Mouse (Mus musculus): ENCODE measurements around the gene Stk39. TPM values are rescaled to one million over a fixed set of nuclear protein-coding genes. Genes with fewer than 3 reads are reported as not detected.

The Stk39 gene
- total and polyA plus RNA-seq, 2 experiments = 0.54 to 1.7 TPM

DNA sequence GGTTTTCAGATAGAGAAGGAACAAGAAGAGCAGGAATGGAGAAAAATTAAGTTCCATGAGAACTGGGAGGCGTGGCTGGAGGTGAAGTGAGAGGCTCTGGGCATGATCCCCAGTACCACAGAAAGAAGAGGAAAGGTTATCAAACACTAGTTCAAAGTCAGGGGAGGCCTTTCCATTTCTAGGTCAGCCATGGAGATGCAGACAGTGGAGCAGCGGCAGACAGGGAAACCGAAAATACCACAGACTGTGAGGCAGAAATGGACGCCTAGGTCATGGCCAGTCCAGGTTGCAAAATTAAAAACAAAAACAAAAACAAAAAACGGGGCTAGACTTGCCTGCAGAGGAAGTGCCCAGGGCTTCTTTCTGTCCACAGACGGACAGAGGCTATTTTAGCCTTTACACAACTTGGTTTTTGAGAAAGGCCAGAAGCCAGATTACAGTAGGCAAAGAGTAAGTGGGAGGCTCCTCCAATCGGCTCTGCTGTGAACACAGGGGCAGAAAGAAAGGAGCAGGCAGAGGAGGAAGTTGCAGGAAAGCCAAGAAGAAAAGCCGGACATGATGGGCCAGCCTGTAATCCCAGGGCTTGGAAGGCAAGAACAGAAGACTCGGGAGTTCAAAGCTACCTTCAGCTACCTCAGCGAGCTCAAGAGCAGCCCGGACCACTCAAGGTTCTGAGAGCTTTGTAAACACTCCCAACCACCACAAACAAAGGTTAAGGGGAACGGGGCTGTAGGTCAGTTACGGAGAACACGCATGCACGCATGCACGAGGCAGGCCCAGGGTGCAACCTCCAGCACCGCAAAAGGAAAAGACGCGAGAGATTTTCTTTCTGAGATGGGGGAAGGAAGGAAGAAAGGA, 6.6 kb downstream of the Stk39 start:
- TF ChIP-seq POLR2A (IDR thresholded peaks at IDR 0.05; ENCODE audit: extremely low read depth, insufficient read depth, low read length) (no peak), CTCF (IDR thresholded peaks at IDR 0.05; ENCODE audit: low read depth, low read length) (no peak)
- Histone ChIP-seq H3K79me2 (ENCODE audit: control insufficient read depth, insufficient read depth, low read length) (no peaks in the 10 kb centered on the region), H3K4me1 (ENCODE audit: control insufficient read depth, insufficient read depth, low read length) (0 out of 2 replicates have a peak, but pooled peaks cover 3% of the 10 kb centered on the region), H3K9ac (ENCODE audit: low read depth, low read length) (no peak overlapping the region), H3K36me3 (ENCODE audit: control insufficient read depth, insufficient read depth, low read length) (no peaks in the 10 kb centered on the region), H3K27ac (replicated peaks; ENCODE audit: insufficient read depth, low read depth, low read length) (no peak overlapping the region), H3K4me3 (ENCODE audit: insufficient read depth, low read depth, low read length) (no peak overlapping the region; the same call in 1 of the 2 replicates), H3K27me3 (ENCODE audit: control insufficient read depth, insufficient read depth, low read length) (no peaks in the 10 kb centered on the region)
- peak; percentile 18 for DNase-seq (ENCODE audit: extremely low read depth, low read depth, low spot score)
- 51% methylated on average over 19 of the region's 19 CpGs for WGBS

DNA sequence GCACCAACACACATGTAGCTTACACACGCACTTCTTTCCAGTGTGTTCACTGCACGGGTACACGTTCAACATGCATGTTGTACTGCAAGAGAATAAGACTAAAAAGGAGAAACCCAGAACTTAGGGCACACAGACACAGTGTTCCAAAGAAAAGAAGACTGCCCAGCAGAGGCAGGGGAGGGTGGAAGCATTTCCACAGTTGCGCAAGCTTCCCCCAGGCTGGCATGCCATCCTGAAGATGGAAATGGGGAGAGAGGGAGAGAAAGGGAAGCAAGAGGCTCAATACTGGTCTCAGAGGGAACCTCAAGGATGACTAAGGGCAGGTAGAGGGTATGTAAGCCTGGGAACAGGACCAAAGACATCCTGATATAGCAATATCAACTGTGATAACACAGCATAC, 7.6 kb downstream of the Stk39 start:
- no peak overlapping the region for H3K4me3 ChIP-seq (ENCODE audit: insufficient read depth, low read depth, low read length)
- 0 out of 2 replicates have a peak, but pooled peaks cover 3% of the 10 kb centered on the region for H3K4me1 ChIP-seq (ENCODE audit: control insufficient read depth, insufficient read depth, low read length)
- 94% methylated on average over 4 of the region's 4 CpGs for whole genome bisulfite sequencing
- H3K27me3 ChIP-seq (ENCODE audit: control insufficient read depth, insufficient read depth, low read length) = no peaks in the 10 kb centered on the region
- H3K36me3 ChIP-seq (ENCODE audit: control insufficient read depth, insufficient read depth, low read length) = no peaks in the 10 kb centered on the region
- no peaks in the 10 kb centered on the region for H3K79me2 ChIP-seq (ENCODE audit: control insufficient read depth, insufficient read depth, low read length)
- no peak overlapping the region for H3K9ac ChIP-seq (ENCODE audit: low read depth, low read length)
- no peak for DNase-seq (ENCODE audit: extremely low read depth, low read depth, low spot score)
- no peak for TF ChIP-seq POLR2A (IDR thresholded peaks at IDR 0.05; ENCODE audit: extremely low read depth, insufficient read depth, low read length)
- no peak for TF ChIP-seq CTCF (IDR thresholded peaks at IDR 0.05; ENCODE audit: low read depth, low read length)
- no peak overlapping the region for H3K27ac ChIP-seq (replicated peaks; ENCODE audit: insufficient read depth, low read depth, low read length)

DNA sequence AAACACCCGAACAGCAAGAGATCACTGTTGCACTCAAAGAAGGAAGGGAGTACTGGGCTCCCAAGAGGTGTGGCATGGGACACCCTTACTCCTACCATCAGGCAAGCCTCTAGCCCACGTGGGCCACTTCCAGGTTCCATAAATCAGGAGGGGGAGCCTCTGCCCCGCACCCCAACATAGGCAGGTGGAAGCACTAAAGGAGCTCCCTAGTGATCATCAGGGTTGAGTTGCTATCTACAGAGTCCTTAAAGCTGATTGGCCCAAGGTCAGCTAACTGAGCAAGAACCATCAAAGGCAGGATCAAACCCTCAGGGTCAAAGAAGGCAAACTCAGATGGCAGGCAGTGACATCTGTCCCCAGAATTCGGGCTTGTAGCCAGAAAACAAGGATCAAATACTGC, 8.3 kb downstream of the Stk39 start:
- WGBS = 76% methylated on average over 4 of the region's 4 CpGs
- H3K27ac ChIP-seq (replicated peaks; ENCODE audit: insufficient read depth, low read depth, low read length) = no peak overlapping the region
- no peak for TF ChIP-seq POLR2A (IDR thresholded peaks at IDR 0.05; ENCODE audit: extremely low read depth, insufficient read depth, low read length)
- no peak for TF ChIP-seq CTCF (IDR thresholded peaks at IDR 0.05; ENCODE audit: low read depth, low read length)
- H3K27me3 ChIP-seq (ENCODE audit: control insufficient read depth, insufficient read depth, low read length) = no peaks in the 10 kb centered on the region
- H3K36me3 ChIP-seq (ENCODE audit: control insufficient read depth, insufficient read depth, low read length) = no peaks in the 10 kb centered on the region
- no peaks in the 10 kb centered on the region for H3K79me2 ChIP-seq (ENCODE audit: control insufficient read depth, insufficient read depth, low read length)
- no peak overlapping the region for H3K4me3 ChIP-seq (ENCODE audit: insufficient read depth, low read depth, low read length)
- DNase-seq (ENCODE audit: extremely low read depth, low read depth, low spot score) = no peak
- no peak overlapping the region for H3K9ac ChIP-seq (ENCODE audit: low read depth, low read length)
- 0 out of 2 replicates have a peak, but pooled peaks cover 3% of the 10 kb centered on the region for H3K4me1 ChIP-seq (ENCODE audit: control insufficient read depth, insufficient read depth, low read length)

DNA sequence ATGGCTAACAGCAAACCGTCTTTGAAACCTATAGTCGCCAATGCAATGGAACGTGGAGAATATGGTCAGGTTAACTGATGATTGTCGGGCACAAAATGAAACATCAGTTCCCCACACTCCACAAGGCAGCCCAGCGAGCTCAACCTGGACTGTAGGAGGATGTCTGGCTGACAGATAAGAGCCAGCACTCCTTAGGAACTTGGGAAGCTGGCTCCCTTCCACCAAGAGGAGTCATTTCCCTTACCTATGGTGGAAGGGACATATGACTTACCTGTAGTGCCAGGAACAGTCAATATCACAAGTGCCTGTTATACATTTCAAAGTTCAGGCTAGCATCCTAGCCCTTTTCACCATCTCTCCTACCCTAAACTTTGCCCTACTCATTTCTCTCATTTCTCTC, 14.0 kb downstream of the Stk39 start:
- no peak for DNase-seq (ENCODE audit: extremely low read depth, low read depth, low spot score)
- H3K9ac ChIP-seq (ENCODE audit: low read depth, low read length) = no peak overlapping the region
- 88% methylated on average over 5 of the region's 5 CpGs for WGBS
- no peak overlapping the region for H3K4me3 ChIP-seq (ENCODE audit: insufficient read depth, low read depth, low read length)
- TF ChIP-seq CTCF (IDR thresholded peaks at IDR 0.05; ENCODE audit: low read depth, low read length) (no peak), POLR2A (IDR thresholded peaks at IDR 0.05; ENCODE audit: extremely low read depth, insufficient read depth, low read length) (no peak)
- no peaks in the 10 kb centered on the region for H3K79me2 ChIP-seq (ENCODE audit: control insufficient read depth, insufficient read depth, low read length)
- no peaks in the 10 kb centered on the region for H3K36me3 ChIP-seq (ENCODE audit: control insufficient read depth, insufficient read depth, low read length)
- no peaks in the 10 kb centered on the region; the same call in 1 of the 2 replicates for H3K4me1 ChIP-seq (ENCODE audit: control insufficient read depth, insufficient read depth, low read length)
- no peak overlapping the region for H3K27ac ChIP-seq (replicated peaks; ENCODE audit: insufficient read depth, low read depth, low read length)
- no peaks in the 10 kb centered on the region for H3K27me3 ChIP-seq (ENCODE audit: control insufficient read depth, insufficient read depth, low read length)

DNA sequence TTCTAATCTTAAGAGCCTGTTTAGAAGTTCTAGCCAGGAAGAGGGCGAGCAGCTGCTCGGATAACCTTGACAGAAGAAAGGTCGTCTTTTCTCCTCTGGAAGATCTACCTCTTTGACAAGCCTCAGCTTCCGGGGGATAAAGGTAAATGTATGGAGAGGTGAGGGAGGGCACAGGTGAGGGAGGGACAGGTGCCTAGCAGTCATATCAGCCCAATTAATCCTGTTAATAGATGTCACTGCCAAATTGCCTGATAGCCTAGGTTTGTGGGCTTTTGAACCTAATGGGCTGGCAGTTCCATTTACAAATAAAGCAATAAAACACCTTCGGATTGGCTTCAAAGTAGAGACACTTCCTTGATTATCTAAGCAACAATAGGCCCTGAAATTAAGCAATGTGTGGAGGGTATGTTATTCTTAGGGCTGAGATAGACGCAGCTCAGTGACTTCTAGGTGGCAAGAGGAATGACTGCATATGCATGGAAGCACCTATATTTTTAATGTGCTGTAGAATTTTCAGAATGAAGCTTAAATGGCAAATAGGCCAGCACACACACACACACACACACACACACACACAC, 14.5 kb downstream of the Stk39 start:
- Histone ChIP-seq H3K4me3 (ENCODE audit: insufficient read depth, low read depth, low read length) (no peak overlapping the region), H3K79me2 (ENCODE audit: control insufficient read depth, insufficient read depth, low read length) (no peaks in the 10 kb centered on the region), H3K36me3 (ENCODE audit: control insufficient read depth, insufficient read depth, low read length) (no peaks in the 10 kb centered on the region), H3K27me3 (ENCODE audit: control insufficient read depth, insufficient read depth, low read length) (no peaks in the 10 kb centered on the region), H3K9ac (ENCODE audit: low read depth, low read length) (no peak overlapping the region), H3K27ac (replicated peaks; ENCODE audit: insufficient read depth, low read depth, low read length) (no peak overlapping the region), H3K4me1 (ENCODE audit: control insufficient read depth, insufficient read depth, low read length) (no peaks in the 10 kb centered on the region; the same call in 1 of the 2 replicates)
- no peak for TF ChIP-seq CTCF (IDR thresholded peaks at IDR 0.05; ENCODE audit: low read depth, low read length)
- TF ChIP-seq POLR2A (IDR thresholded peaks at IDR 0.05; ENCODE audit: extremely low read depth, insufficient read depth, low read length) = no peak
- no peak for DNase-seq (ENCODE audit: extremely low read depth, low read depth, low spot score)
- 78% methylated on average over 6 of the region's 6 CpGs for WGBS
